Mouse (Mus musculus) cerebellum, adult 11-12 months (tissue): ENCODE results near the gene 2200002D01Rik.
"Not testable (repeated sequence)": the region's sequence is repeated elsewhere in the genome, so short reads cannot be mapped to it uniquely, and the experiment has no call there.

ENCODE experiments used
- DNase-seq: peaks from one replicate; pipeline ENCODE4 v3.0.0; 2022

The 2200002D01Rik gene

GRCm38 (mm10) chr7:29236593-29236992 is 11.7 kb downstream of the 2200002D01Rik start:
- no peak for DNase-seq

DNA sequence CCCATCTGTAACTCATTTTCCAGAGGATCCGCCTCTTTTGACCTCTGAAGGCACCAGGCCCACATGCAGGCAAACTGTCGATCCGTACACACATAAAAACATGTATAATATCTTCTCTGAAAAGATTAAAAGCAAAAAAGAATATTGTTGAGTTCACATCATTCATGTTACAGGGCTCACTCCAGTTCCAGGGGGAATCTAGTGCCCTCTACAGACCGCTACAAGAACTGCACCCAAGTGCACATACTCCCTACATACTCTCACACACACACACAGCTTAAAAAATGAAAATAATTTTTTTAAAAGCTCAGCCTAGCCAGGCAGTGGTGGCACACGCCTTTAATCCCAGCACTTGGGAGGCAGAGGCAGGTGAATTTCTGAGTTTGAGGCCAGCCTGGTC is 13.6 kb downstream of the 2200002D01Rik start:
- DNase-seq, result no peak

DNA sequence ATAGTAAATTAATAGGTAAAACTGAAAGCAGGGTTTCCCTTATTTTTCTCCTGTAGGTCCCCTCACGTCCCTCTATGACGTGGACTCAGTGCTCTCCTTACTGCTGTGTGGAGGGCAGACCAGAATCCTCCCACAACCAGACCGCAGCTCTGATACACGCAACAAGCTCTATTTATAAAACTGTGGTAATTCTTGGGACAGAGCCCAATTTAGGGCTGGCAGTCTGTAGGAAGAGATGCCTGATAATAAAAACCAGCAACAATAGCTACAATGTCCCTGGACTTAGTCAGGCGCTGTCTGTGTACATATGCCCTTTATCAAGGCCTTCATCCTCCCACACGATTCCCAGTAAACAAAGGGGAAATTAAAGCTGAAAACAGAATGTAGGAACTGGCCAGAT is 14.5 kb downstream of the 2200002D01Rik start:
- DNase-seq, result no peak

DNA sequence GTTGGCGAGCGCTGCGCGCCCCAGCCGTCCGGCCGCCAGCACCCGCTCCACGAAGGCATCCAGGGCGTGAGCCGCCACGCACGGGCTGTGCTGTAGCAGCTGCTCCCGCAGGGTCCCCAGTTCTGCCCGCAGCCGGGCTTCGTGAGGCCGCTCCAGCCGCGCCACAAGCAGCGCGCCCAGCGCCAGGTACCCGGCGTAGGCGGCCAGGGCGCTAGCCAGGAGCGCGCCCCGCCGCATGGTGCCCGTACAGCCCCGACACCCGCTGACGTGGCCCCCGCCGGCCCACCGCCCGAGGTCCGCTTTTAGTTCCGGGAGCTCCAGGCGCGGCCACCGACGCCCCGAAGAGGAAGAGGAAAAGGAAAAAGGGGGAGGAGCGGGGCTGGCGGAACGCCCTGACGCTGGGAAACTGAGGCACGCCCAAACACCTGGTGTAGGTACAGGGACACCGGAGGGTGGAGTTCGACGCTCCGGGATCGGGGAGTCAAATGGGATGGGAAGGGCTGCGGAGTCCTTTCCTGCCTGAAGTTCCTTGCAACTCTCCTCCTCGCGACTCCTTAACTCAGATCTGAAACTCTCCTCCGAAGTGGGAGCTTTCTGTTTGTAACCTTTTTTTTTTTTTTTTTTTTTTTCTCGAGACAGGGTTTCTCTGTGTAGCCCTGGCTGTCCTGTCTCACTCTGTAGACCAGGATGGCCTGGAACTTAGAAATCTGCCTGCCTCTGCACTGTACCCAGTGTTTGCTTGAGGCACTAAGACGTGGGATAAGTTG is 15.8 kb downstream of the 2200002D01Rik start, which contains the start of gene Kcnk6:
Gene Kcnk6 (minus strand): TSS at position 269 of the 767 bp plus-strand sequence.
- DNase-seq, result no peak

- no peak for DNase-seq
These were observed 16.7 kb downstream of the 2200002D01Rik start for GRCm38 (mm10) chr7:29231517-29231916.

DNA sequence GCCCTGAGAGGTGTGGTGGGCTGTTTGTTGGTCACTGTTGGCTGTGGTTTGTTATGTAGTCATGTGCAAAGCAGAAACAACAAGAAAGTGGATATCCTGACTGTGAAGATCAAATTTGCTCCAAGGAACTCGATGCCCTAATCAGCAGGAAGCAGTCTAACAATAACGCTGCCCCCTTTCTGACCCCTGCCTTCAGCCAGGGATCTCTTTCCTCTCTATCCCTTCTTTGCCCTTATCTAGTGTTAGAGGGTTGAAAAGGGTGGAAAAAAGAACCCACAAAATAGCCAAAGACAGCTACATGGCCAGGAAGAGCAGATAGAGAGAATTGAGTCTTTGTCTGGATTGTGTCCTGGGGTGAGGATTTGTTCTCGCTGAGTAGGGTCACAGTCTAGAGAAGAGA is 17.7 kb downstream of the 2200002D01Rik start:
- no peak for DNase-seq

- DNase-seq, result no peak
These were observed 20.1 kb downstream of the 2200002D01Rik start for GRCm38 (mm10) chr7:29228202-29228601.

GRCm38 (mm10) chr7:29225520-29225919 is 22.7 kb downstream of the 2200002D01Rik start:
- no peak for DNase-seq

GRCm38 (mm10) chr7:29224756-29225394 is 23.4 kb downstream of the 2200002D01Rik start:
- DNase-seq, result no peak

GRCm38 (mm10) chr7:29214846-29215245 is 33.4 kb downstream of the 2200002D01Rik start:
- no peak for DNase-seq

GRCm38 (mm10) chr7:29214236-29214635 is 34.0 kb downstream of the 2200002D01Rik start:
- DNase-seq, result no peak

DNA sequence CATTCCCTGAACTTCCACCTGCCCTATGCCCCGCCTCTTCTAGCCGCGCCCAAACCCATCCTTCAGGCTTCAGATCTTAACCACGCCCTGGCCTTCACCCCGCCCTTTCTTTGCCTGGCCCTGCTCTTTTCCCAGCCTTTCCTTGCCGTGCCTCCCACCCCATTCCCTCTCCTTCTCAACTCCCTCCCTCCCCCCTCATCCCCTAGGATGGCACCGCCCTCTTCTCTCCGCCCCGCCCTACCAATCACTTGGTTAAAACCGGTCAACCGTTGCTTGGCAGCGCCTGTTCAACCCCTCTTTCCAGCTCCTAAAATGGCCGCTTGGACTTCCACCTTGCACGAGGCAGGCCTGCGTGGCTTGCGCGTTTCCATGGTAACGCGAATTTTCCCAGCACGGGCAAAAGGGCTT is 34.6 kb downstream of the 2200002D01Rik start, which contains the start of gene Catsperg1:
Gene Catsperg1 (minus strand): TSS at position 361 of the 408 bp plus-strand sequence.
- peak; percentile 50 for DNase-seq

GRCm38 (mm10) chr7:29212775-29213560 is 35.3 kb downstream of the 2200002D01Rik start:
- DNase-seq, result not testable (repeated sequence)

DNA sequence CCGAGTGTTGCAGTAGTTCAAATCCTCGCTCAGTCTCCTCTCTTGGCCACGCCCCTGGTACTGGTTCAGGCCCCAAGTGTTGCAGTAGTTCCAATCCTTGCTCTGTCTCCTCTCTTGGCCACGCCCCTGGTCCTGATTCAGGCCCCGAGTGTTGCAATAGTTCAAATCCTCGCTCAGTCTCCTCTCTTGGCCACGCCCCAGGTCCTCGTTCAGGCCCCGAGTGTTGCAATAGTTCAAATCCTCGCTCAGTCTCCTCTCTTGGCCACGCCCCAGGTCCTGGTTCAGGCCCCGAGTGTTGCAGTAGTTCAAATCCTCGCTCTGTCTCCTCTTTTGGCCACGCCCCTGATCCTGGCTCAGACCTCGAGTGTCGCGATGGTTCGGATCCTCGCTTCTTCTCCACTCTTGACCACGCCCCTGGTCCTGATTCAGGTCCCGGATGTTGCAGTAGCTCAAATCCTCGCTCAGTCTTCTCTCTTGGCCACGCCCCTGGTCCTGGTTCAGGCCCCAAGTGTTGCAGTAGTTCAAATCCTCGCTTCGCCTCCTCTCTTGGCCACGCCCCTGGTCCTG is 36.0 kb downstream of the 2200002D01Rik start:
- DNase-seq, result no peak

- DNase-seq, result peak; percentile 59
These were observed 36.7 kb downstream of the 2200002D01Rik start for GRCm38 (mm10) chr7:29211415-29212198.

DNA sequence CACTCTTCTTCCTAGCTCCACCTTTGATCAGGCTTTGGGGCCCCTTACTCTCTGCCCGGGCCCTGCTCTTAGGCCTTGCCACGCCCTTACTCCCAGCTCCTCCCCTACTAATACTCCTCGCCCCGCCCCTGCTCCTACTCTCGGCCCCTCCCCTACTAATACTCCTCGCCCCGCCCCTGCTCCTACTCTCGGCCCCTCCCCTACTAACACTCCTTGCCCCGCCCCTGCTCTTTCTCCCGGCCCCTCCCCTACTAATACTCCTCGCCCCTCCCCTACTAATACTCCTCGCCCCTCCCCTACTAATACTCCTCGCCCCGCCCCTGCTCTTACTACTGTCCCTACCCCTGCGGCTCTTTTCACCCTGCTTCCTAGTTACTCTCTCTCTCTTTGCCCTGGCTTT is 37.3 kb downstream of the 2200002D01Rik start:
- not testable (repeated sequence) for DNase-seq

- DNase-seq, result no peak
These were observed 45.7 kb downstream of the 2200002D01Rik start for GRCm38 (mm10) chr7:29202577-29202976.
